Mouse (Mus musculus): Measurements from ENCODE around the gene Ifnz. TPM values are rescaled to one million over a fixed set of nuclear protein-coding genes. Genes with fewer than 3 reads are reported as not detected.
"Not testable (repeated sequence)": the region's sequence is repeated elsewhere in the genome, so short reads cannot be mapped to it uniquely, and the experiment has no call there.

Ifnz gene
- polyA plus RNA-seq, 1 experiment = not detected

- no peak within 1 kb of the TSS for H3K27ac ChIP-seq (ENCODE audit: insufficient read depth, low read depth, low read length)
- no peak for DNase-seq
- no peak for TF ChIP-seq CTCF (conservative IDR thresholded peaks at IDR 0.05; ENCODE audit: insufficient read depth, insufficient read length, low read depth, low read length)
- no peak for TF ChIP-seq POLR2A (IDR thresholded peaks at IDR 0.05; ENCODE audit: low read depth, low read length)
- H3K4me1 ChIP-seq (ENCODE audit: control insufficient read depth, insufficient read depth, low read length) = no peaks in the 10 kb centered on the region
- H3K4me3 ChIP-seq (ENCODE audit: insufficient read depth, low read depth, low read length) = no peak within 1 kb of the TSS
- WGBS = 57% methylated on average over 3 of the region's 3 CpGs
- no peaks in the 10 kb centered on the region for H3K36me3 ChIP-seq (ENCODE audit: control insufficient read depth, insufficient read depth, low read length)
- no peaks in the 10 kb centered on the region for H3K27me3 ChIP-seq (replicated peaks; ENCODE audit: control insufficient read depth, insufficient read depth, low read length)
Observed at GRCm38 (mm10) chr4:88815928-88816327, 34.0 kb downstream of the Ifnz start, which contains the start of gene Ifna7. Gene Ifna7 (plus strand): TSS chr4:88816228.

GRCm38 (mm10) chr4:88819659-88820058, 37.7 kb downstream of the Ifnz start, which contains the start of gene Ifna11:
Gene Ifna11 (plus strand): TSS chr4:88819959.
- DNase-seq = no peak
- Histone ChIP-seq H3K36me3 (ENCODE audit: control insufficient read depth, insufficient read depth, low read length) (no peaks in the 10 kb centered on the region), H3K27ac (ENCODE audit: insufficient read depth, low read depth, low read length) (no peak within 1 kb of the TSS), H3K27me3 (replicated peaks; ENCODE audit: control insufficient read depth, insufficient read depth, low read length) (no peaks in the 10 kb centered on the region), H3K4me3 (ENCODE audit: insufficient read depth, low read depth, low read length) (no peak within 1 kb of the TSS), H3K4me1 (ENCODE audit: control insufficient read depth, insufficient read depth, low read length) (no peaks in the 10 kb centered on the region)
- WGBS = 76% methylated on average over 1 of the region's 1 CpGs
- TF ChIP-seq CTCF (conservative IDR thresholded peaks at IDR 0.05; ENCODE audit: insufficient read depth, insufficient read length, low read depth, low read length) = no peak
- no peak for TF ChIP-seq POLR2A (IDR thresholded peaks at IDR 0.05; ENCODE audit: low read depth, low read length)

GRCm38 (mm10) chr4:88822995-88823394, 41.1 kb downstream of the Ifnz start:
- no peak overlapping the region for H3K27ac ChIP-seq (ENCODE audit: insufficient read depth, low read depth, low read length)
- H3K4me1 ChIP-seq (ENCODE audit: control insufficient read depth, insufficient read depth, low read length) = no peaks in the 10 kb centered on the region
- TF ChIP-seq POLR2A (IDR thresholded peaks at IDR 0.05; ENCODE audit: low read depth, low read length) (no peak), CTCF (conservative IDR thresholded peaks at IDR 0.05; ENCODE audit: insufficient read depth, insufficient read length, low read depth, low read length) (no peak)
- no peaks in the 10 kb centered on the region for H3K27me3 ChIP-seq (replicated peaks; ENCODE audit: control insufficient read depth, insufficient read depth, low read length)
- H3K36me3 ChIP-seq (ENCODE audit: control insufficient read depth, insufficient read depth, low read length) = no peaks in the 10 kb centered on the region
- whole genome bisulfite sequencing = 26% methylated on average over 4 of the region's 4 CpGs
- H3K4me3 ChIP-seq (ENCODE audit: insufficient read depth, low read depth, low read length) = no peak overlapping the region
- DNase-seq = peak; percentile 9

- H3K27me3 ChIP-seq (replicated peaks; ENCODE audit: control insufficient read depth, insufficient read depth, low read length); H3K27ac ChIP-seq (ENCODE audit: insufficient read depth, low read depth, low read length); H3K4me1 ChIP-seq (ENCODE audit: control insufficient read depth, insufficient read depth, low read length); DNase-seq; H3K36me3 ChIP-seq (ENCODE audit: control insufficient read depth, insufficient read depth, low read length); H3K4me3 ChIP-seq (ENCODE audit: insufficient read depth, low read depth, low read length): not testable (repeated sequence)
Observed at GRCm38 (mm10) chr4:88827116-88827515, 45.2 kb downstream of the Ifnz start, which contains the start of gene Ifna6. Gene Ifna6 (plus strand): TSS chr4:88827416.

GRCm38 (mm10) chr4:88830523-88830922, 48.6 kb downstream of the Ifnz start:
- no peaks in the 10 kb centered on the region for H3K36me3 ChIP-seq (ENCODE audit: control insufficient read depth, insufficient read depth, low read length)
- H3K27ac ChIP-seq (ENCODE audit: insufficient read depth, low read depth, low read length) = no peak overlapping the region
- 0 out of 2 replicates have a peak, but pooled peaks have one; percentile 7 for TF ChIP-seq CTCF (conservative IDR thresholded peaks at IDR 0.05; ENCODE audit: insufficient read depth, insufficient read length, low read depth, low read length)
- no peak for TF ChIP-seq POLR2A (IDR thresholded peaks at IDR 0.05; ENCODE audit: low read depth, low read length)
- H3K4me3 ChIP-seq (ENCODE audit: insufficient read depth, low read depth, low read length) = no peak overlapping the region
- no peaks in the 10 kb centered on the region for H3K27me3 ChIP-seq (replicated peaks; ENCODE audit: control insufficient read depth, insufficient read depth, low read length)
- WGBS = 16% methylated on average over 4 of the region's 4 CpGs
- no peaks in the 10 kb centered on the region for H3K4me1 ChIP-seq (ENCODE audit: control insufficient read depth, insufficient read depth, low read length)
- DNase-seq = peak; percentile 27

Other genes starting within 250 kb of the Ifnz start
- not detected in 2 replicates for gene Ifna15, start 223.9 kb upstream of the Ifnz start, polyA plus RNA-seq (2012; rRNA removed)
- gene Ifna14, start 210.3 kb upstream of the Ifnz start, polyA plus RNA-seq (2012; rRNA removed) = not detected in 2 replicates
- not detected in 2 replicates for gene Ifna9, start 189.7 kb upstream of the Ifnz start, polyA plus RNA-seq (2012; rRNA removed)
- gene Ifna12, start 178.8 kb upstream of the Ifnz start, polyA plus RNA-seq (2012; rRNA removed) = not detected in 2 replicates
- gene C87499, start 147.7 kb upstream of the Ifnz start, polyA plus RNA-seq (2012; rRNA removed) = not detected in 2 replicates
- gene Ifna13, start 137.7 kb upstream of the Ifnz start, polyA plus RNA-seq (2012; rRNA removed) = not detected in 2 replicates
- gene Ifna16, start 105.2 kb upstream of the Ifnz start, polyA plus RNA-seq (2012; rRNA removed) = not detected in 2 replicates
- not detected in 2 replicates for gene Ifna2, start 98.2 kb upstream of the Ifnz start, polyA plus RNA-seq (2012; rRNA removed)
- gene Ifnab, start 90.8 kb upstream of the Ifnz start, polyA plus RNA-seq (2012; rRNA removed) = not detected in 2 replicates
- gene Gm26566, start 60.3 kb upstream of the Ifnz start, polyA plus RNA-seq (2012; rRNA removed) = 0.26 and 0.34 TPM in 2 replicates
- gene Klhl9, start 59.7 kb upstream of the Ifnz start, polyA plus RNA-seq (2012; rRNA removed) = 18.1 and 19.2 TPM in 2 replicates
- not detected in 2 replicates for gene Gm13271, start 27.3 kb upstream of the Ifnz start, polyA plus RNA-seq (2012; rRNA removed)
- gene Gm13283, start 22.0 kb upstream of the Ifnz start, polyA plus RNA-seq (2012; rRNA removed) = 0.10 TPM in 1 of 2 replicates, not detected in the other
- gene Gm13290, start 8.3 kb upstream of the Ifnz start, polyA plus RNA-seq (2012; rRNA removed) = not detected in 2 replicates
- not detected in 2 replicates for gene Gm13289, start 5.2 kb upstream of the Ifnz start, polyA plus RNA-seq (2012; rRNA removed)
- not detected in 2 replicates for gene Gm13272, start 2.3 kb upstream of the Ifnz start, polyA plus RNA-seq (2012; rRNA removed)
- gene Gm13276, start 3.6 kb downstream of the Ifnz start, polyA plus RNA-seq (2012; rRNA removed) = not detected in 2 replicates
- gene Gm13277, start 6.5 kb downstream of the Ifnz start, polyA plus RNA-seq (2012; rRNA removed) = not detected in 2 replicates
- not detected in 2 replicates for gene Gm13278, start 9.4 kb downstream of the Ifnz start, polyA plus RNA-seq (2012; rRNA removed)
- not detected in 2 replicates for gene Gm13275, start 12.4 kb downstream of the Ifnz start, polyA plus RNA-seq (2012; rRNA removed)
- not detected in 2 replicates for gene Gm13279, start 15.3 kb downstream of the Ifnz start, polyA plus RNA-seq (2012; rRNA removed)
- not detected in 2 replicates for gene Gm13285, start 17.5 kb downstream of the Ifnz start, polyA plus RNA-seq (2012; rRNA removed)
- not detected in 2 replicates for gene Gm13287, start 21.1 kb downstream of the Ifnz start, polyA plus RNA-seq (2012; rRNA removed)
- not detected in 2 replicates for gene Gm13288, start 23.4 kb downstream of the Ifnz start, polyA plus RNA-seq (2012; rRNA removed)
- gene Ifna7, start 34.1 kb downstream of the Ifnz start, polyA plus RNA-seq (2012; rRNA removed) = not detected in 2 replicates
- gene Ifna11, start 37.8 kb downstream of the Ifnz start, polyA plus RNA-seq (2012; rRNA removed) = not detected in 2 replicates
- gene Ifna6, start 45.3 kb downstream of the Ifnz start, polyA plus RNA-seq (2012; rRNA removed) = not detected in 2 replicates
- not detected in 2 replicates for gene Ifna5, start 53.4 kb downstream of the Ifnz start, polyA plus RNA-seq (2012; rRNA removed)
- gene Ifna4, start 59.7 kb downstream of the Ifnz start, polyA plus RNA-seq (2012; rRNA removed) = not detected in 2 replicates
- not detected in 2 replicates for gene Ifna1, start 68.0 kb downstream of the Ifnz start, polyA plus RNA-seq (2012; rRNA removed)
- not detected in 2 replicates for gene Ifne, start 98.1 kb downstream of the Ifnz start, polyA plus RNA-seq (2012; rRNA removed)

All from kidney, adult 2 months (tissue).